Mouse (Mus musculus): ENCODE data around the gene Sp3.
A peak's percentile ranks its signal among the peaks of the same experiment; 100 is the strongest.
"Not testable (repeated sequence)": the region's sequence is repeated elsewhere in the genome, so short reads cannot be mapped to it uniquely, and the experiment has no call there.

Gene Sp3

GRCm38 (mm10) chr2:72915245-72915930 lies 64.9 kb downstream of the Sp3 start:
- DNase-seq, result no peak

- DNase-seq, result no peak
Measured at GRCm38 (mm10) chr2:72913458-72913760, 66.8 kb downstream of the Sp3 start.

DNA sequence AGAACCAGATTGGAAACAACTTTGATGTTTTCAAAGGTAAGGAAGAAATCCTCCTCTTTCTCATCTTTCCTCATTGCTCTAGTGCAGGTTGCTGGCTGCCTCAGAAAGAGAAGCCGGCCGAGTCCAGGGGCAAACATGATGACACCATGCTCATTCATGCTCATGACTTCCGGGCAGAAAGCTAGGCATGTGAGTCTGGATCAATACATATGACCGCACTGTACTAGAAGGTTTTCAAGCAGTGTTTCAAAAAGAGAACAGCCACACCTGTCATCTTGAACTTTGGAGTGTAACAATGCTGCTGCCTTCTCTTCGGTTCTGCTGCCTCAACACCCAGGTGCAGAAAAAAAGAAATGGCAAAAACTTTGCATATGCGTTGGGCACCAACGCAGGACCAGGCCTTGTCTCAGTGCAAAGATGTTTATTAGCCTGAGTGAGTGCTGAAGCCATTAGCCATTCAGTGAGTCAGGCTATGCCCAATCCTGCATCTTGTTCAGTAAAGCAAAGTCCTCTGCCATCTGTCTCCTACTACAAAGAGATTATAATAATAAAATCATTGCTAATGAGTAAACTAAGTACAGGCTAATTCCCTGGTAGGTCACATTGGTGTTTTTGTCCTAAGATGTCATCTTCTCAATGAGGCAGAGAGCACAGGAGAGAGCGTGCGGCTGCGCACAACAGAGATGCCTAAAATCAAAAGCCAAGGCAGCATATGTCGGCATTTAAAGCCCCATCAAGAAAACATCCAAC lies 67.4 kb downstream of the Sp3 start:
- no peak for DNase-seq

DNA sequence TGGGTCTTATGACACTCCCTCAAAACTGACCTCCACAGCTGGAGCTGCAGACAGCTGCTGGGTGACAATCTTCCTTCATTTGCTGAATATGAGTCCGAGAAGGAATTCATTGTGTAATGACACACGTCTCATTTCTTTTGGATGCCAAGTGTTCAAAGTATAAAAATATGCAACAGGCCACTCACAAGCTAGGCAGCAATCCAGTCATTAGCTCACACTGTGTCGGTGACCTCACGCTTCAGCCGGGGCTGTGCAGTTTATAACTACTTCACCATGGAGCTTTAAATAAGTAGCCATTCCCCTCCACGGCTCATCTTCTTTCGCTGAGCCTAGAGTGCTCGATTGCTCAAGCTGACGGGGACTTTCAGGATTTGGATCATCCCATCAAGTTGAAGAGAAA lies 68.7 kb downstream of the Sp3 start:
- no peak for DNase-seq

GRCm38 (mm10) chr2:72909046-72909445 lies 71.2 kb downstream of the Sp3 start:
- no peak for DNase-seq

DNA sequence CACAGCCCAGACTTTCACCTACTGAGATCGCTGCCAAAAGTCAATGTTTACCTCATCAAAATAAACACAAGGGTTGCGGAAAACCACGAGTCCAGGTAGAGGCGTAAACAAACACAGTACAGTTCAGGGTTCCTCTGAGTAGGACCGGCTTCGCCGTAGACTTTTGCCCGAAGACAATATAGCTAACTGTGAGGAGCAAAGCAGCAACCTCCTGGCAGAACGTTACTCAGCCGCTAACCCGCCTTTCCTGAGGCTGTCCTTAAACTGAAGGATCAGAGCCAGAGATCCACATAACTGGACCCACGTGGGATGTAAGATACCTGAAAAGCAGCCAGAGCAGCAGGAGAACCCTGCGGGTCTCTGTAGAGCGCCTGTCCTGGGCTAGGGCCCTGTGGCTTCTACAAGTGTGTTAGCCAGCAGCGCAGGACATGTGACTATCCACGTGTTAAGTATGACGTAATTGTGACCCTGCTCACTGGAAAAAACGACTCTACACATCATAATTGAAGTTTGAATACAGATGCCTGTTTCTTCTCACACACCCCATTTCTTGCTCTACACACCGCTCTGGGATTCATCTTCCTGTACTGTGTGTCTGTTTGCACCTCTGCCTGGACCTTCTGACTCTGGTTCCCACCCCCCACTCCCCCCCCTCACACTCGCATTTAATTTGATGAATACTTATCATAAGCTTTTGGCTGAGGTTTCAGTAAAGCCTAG lies 71.9 kb downstream of the Sp3 start:
- DNase-seq, result peak; percentile 17

DNA sequence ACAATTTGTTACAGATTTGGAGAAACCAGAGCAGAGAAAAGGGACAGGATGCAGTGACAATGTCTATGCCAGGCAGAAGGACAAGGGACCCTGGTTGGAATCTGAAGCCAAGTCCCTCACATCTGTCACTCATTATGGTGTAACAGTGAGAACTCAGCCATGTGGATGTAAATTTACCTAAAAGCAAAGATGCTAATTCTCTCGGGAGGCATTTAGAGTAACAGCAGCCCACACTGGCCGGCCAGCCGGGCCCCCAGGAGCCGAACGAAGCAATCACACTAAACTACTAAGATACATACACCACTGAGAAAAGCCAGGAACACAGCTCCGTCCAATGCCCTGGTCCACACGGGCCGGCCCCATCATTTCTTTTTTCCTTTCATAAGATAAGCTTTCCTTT lies 73.5 kb downstream of the Sp3 start:
- no peak for DNase-seq

GRCm38 (mm10) chr2:72902816-72903680 lies 77.2 kb downstream of the Sp3 start:
- DNase-seq, result not testable (repeated sequence)

- DNase-seq, result no peak
Measured at GRCm38 (mm10) chr2:72898782-72899305, 81.4 kb downstream of the Sp3 start.

- no peak for DNase-seq
Measured at GRCm38 (mm10) chr2:72898094-72898781, 82.0 kb downstream of the Sp3 start.

DNA sequence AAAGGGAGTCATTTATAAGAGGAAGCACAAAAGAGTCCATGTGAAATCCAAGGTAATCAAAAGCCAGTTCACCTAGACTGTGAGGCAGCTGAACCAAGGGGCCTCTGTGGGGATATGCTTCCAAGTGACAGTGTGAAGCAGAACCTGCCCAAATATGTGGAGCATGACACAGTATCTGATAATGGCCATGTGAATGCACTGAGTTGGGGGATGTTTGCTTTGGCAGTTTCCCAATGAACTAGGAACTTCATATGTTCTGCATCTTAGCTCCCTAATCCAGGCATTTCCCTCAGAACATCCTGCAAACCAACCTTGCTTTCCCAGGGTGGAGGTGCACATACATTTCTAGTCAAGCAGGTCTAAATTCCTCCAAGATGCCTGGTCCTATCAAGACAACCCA lies 90.4 kb downstream of the Sp3 start:
- DNase-seq, result no peak

Measured in liver (tissue).